Mouse (Mus musculus) forebrain, embryonic 11.5 days (tissue): Measurements from ENCODE around the gene Fads1. TPM values are rescaled to one million over a fixed set of nuclear protein-coding genes. Genes with fewer than 3 reads are reported as not detected.

Experiments
- ATAC-seq: fragments of 200-750 bp; cut with Nextera tagmentation; replicated peaks from 2 replicates; pipeline ENCODE4 v1.8.0; 2017; ENCODE audit warnings: moderate TSS enrichment; ENCODE audit not compliant: low FRiP score
- DNase-seq: peaks from one replicate; pipeline ENCODE4 v3.0.0-alpha.2; 2017; ENCODE audit warnings: low spot score
- H3K27ac ChIP-seq: fragments of 300-500 bp; sonication (generic); 2 replicates; pipeline ENCODE4 v1.5.1; 2014; ENCODE audit warnings: low read depth, low read length
- H3K27me3 ChIP-seq: fragments of 300-500 bp; sonication (generic); 2 replicates; pipeline ENCODE4 v1.6.1; 2014; ENCODE audit warnings: mild to moderate bottlenecking, low read length, mixed read lengths; ENCODE audit not compliant: control insufficient read depth, insufficient read depth
- H3K36me3 ChIP-seq: fragments of 300-500 bp; sonication (generic); 2 replicates; pipeline ENCODE4 v1.6.1; 2014; ENCODE audit warnings: mild to moderate bottlenecking, low read length, moderate library complexity, mixed read lengths; ENCODE audit not compliant: control insufficient read depth, insufficient read depth
- H3K4me1 ChIP-seq: fragments of 300-500 bp; sonication (generic); replicated peaks from 2 replicates; pipeline ENCODE4 v1.6.1; 2014; ENCODE audit warnings: low read length, mixed read lengths; ENCODE audit not compliant: control insufficient read depth, insufficient read depth
- H3K4me2 ChIP-seq: fragments of 300-500 bp; sonication (generic); 2 replicates; pipeline ENCODE4 v1.6.1; 2014; ENCODE audit warnings: low read depth, mild to moderate bottlenecking, low read length, moderate library complexity, mixed read lengths; ENCODE audit not compliant: severe bottlenecking
- H3K4me3 ChIP-seq: fragments of 300-500 bp; sonication (generic); 2 replicates; pipeline ENCODE4 v1.5.1; 2014; ENCODE audit warnings: low read depth, low read length
- H3K9ac ChIP-seq: fragments of 300-500 bp; sonication (generic); 2 replicates; pipeline ENCODE4 v1.6.1; 2014; ENCODE audit warnings: low read length
- H3K9me3 ChIP-seq: fragments of 300-500 bp; sonication (generic); 2 replicates; pipeline ENCODE4 v1.6.1; 2016; ENCODE audit warnings: low read length, mixed read lengths; ENCODE audit not compliant: control insufficient read depth
- WGBS: fragments of 180-500 bp; shearing (Covaris S2); extraction: QIAGEN DNeasy Blood & Tissue Kit; methylation state at CpG from one replicate; pipeline ENCODE4 v1.1.7; 2014; 5-methylcytosine and 5-hydroxymethylcytosine counted together
- microRNA-seq: library from miRNA; unstranded; fragments of <30 nt; microRNA quantifications from one replicate; pipeline ENCODE4, GENCODE M21; 2016; ENCODE audit not compliant: insufficient number of aligned reads
- polyA plus RNA-seq: library from polyadenylated mRNA; unstranded; fragments of >200 nt; fragmentation: Nextera tagmentation; extraction: Ambion mirVana; gene quantifications from 2 replicates; pipeline ENCODE4 v1.2.1, GENCODE M21; 2014

Fads1 gene
- polyA plus RNA-seq, 1 experiment from 2014 or later = 192 TPM

GRCm38 (mm10) chr19:10238477-10238876, 55.8 kb downstream of the Fads1 start:
- H3K4me1 ChIP-seq = peaks cover 10% of the 10 kb centered on the region
- H3K27me3 ChIP-seq = peaks cover 9% of the 10 kb centered on the region
- 71% methylated on average over 3 of the region's 3 CpGs for WGBS
- H3K9ac ChIP-seq = no peak overlapping the region
- H3K4me2 ChIP-seq = no peak overlapping the region
- ATAC-seq = no peak
- H3K9me3 ChIP-seq = no peaks in the 10 kb centered on the region
- no peaks in the 10 kb centered on the region for H3K36me3 ChIP-seq
- H3K27ac ChIP-seq = no peak overlapping the region
- DNase-seq = no peak
- no peak overlapping the region for H3K4me3 ChIP-seq

DNA sequence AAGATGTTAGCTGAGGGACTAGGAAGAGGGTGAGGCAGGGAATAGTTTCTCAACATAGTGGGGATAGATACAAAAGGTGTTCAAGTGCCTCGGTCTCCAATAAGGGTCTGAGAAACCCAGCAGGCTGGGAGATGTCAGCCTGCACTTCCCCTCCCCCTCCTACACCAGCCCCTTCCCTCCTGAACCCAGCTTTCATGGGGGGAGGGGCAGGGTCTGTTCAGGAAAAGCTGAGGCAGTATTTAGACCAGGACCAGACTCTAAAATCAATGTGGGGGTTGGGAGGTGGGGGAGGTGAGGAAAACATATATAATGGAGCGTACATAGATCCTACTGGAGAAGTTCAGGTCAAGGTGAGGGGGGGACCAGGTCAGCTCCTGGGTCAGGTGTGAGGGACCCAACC, 56.7 kb downstream of the Fads1 start:
- H3K9ac ChIP-seq = no peak overlapping the region
- H3K4me2 ChIP-seq = no peak overlapping the region
- ATAC-seq (no peak), DNase-seq (no peak)
- H3K36me3 ChIP-seq = no peaks in the 10 kb centered on the region
- H3K4me1 ChIP-seq = peaks cover 10% of the 10 kb centered on the region
- no peak overlapping the region for H3K27ac ChIP-seq
- no peaks in the 10 kb centered on the region for H3K9me3 ChIP-seq
- H3K27me3 ChIP-seq = peaks cover 9% of the 10 kb centered on the region
- WGBS = 35% methylated on average over 2 of the region's 2 CpGs
- H3K4me3 ChIP-seq = no peak overlapping the region

DNA sequence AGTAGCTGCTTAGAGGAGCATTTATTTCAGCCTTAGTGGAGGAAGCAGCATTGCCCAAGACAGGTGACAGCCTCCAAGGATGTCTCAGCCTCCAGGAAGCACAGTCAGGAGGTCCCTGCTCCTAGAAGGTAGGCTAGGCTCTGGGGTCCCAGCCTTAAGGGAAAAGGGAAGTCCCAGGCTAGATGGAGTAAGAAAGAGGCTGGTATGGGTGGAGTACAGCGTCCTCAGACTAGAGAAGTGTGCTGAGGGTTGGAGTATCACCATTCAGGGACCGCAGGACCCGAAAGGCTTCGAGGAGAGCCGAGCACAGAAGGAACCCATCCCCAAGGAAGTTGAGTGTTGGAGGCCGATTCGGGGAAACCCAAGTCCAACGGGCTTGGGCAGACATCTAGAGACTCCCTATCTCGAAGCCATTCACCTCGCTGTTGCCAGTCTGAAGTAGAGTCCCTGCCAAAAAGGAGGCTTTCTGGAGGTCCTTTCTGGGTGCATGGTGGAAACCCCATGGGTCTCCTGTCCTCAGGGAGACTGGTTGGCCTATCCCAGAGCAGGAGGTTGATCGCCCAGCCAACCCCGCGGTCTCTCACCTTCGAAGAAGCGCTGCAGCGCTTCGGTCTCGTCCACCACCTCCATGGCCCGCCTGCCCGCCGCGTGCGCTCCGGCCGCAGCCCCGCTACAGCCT, 57.4 kb downstream of the Fads1 start:
- Histone ChIP-seq H3K27ac (no peak overlapping the region), H3K9me3 (no peaks in the 10 kb centered on the region), H3K9ac (peak overlapping the region; percentile 63), H3K27me3 (peaks cover 9% of the 10 kb centered on the region), H3K4me1 (peaks cover 10% of the 10 kb centered on the region), H3K4me3 (peak overlapping the region; percentile 42), H3K36me3 (no peaks in the 10 kb centered on the region), H3K4me2 (peak overlapping the region; percentile 80)
- 4% methylated on average over 26 of the region's 26 CpGs for WGBS
- ATAC-seq (no peak; the same call in 1 of the 2 replicates), DNase-seq (no peak)

GRCm38 (mm10) chr19:10240654-10241305, 58.1 kb downstream of the Fads1 start, which contains the start of gene Myrf:
Gene Myrf, minus strand, starts transcription at chr19:10240748.
- DNase-seq (peak; percentile 92), ATAC-seq (peak; percentile 84)
- H3K4me3 ChIP-seq = peak within 1 kb of the TSS; percentile 42
- peaks cover 10% of the 10 kb centered on the region for H3K4me1 ChIP-seq
- H3K9ac ChIP-seq = peak within 1 kb of the TSS; percentile 63
- peak within 1 kb of the TSS; percentile 80 for H3K4me2 ChIP-seq
- H3K27me3 ChIP-seq = peaks cover 9% of the 10 kb centered on the region
- no peaks in the 10 kb centered on the region for H3K9me3 ChIP-seq
- 7% methylated on average over 43 of the region's 43 CpGs for WGBS
- H3K36me3 ChIP-seq = no peaks in the 10 kb centered on the region
- H3K27ac ChIP-seq = no peak within 1 kb of the TSS

- H3K9ac ChIP-seq = peak overlapping the region; percentile 20; the same call in 1 of the 2 replicates
- no peak for ATAC-seq
- H3K36me3 ChIP-seq = no peaks in the 10 kb centered on the region
- WGBS = 6% methylated on average over 8 of the region's 8 CpGs
- peaks cover 9% of the 10 kb centered on the region for H3K27me3 ChIP-seq
- peak; percentile 67 for DNase-seq
- H3K4me2 ChIP-seq = no peak overlapping the region
- H3K27ac ChIP-seq = no peak overlapping the region
- H3K4me3 ChIP-seq = no peak overlapping the region
- H3K4me1 ChIP-seq = peaks cover 10% of the 10 kb centered on the region
- no peaks in the 10 kb centered on the region for H3K9me3 ChIP-seq
These were observed 60.2 kb downstream of the Fads1 start for GRCm38 (mm10) chr19:10242916-10243315.

- Histone ChIP-seq H3K4me1 (peaks cover 10% of the 10 kb centered on the region), H3K4me2 (no peak overlapping the region), H3K9me3 (no peaks in the 10 kb centered on the region), H3K27ac (no peak overlapping the region), H3K4me3 (no peak overlapping the region), H3K36me3 (no peaks in the 10 kb centered on the region), H3K27me3 (peaks cover 9% of the 10 kb centered on the region), H3K9ac (no peak overlapping the region)
- 33% methylated on average over 3 of the region's 3 CpGs for WGBS
- no peak for DNase-seq
- ATAC-seq = no peak
These were observed 61.5 kb downstream of the Fads1 start for GRCm38 (mm10) chr19:10244183-10244582.

Small RNAs within 50 kb of the gene (microRNA-seq; reads per million reads assigned to microRNA genes)
- 3.4 reads per million for gene Mir6993

Other genes with a start within 250 kb of the Fads1 start
- 1,254 and 1,333 TPM in 2 replicates for gene Fth1, start 202.3 kb upstream of the Fads1 start, polyA plus RNA-seq
- 0.92 and 1.5 TPM in 2 replicates for gene Best1, start 181.3 kb upstream of the Fads1 start, polyA plus RNA-seq
- 34.5 and 35.1 TPM in 2 replicates for gene Rab3il1, start 181.2 kb upstream of the Fads1 start, polyA plus RNA-seq
- 5.9 and 6.1 TPM in 2 replicates for gene Fads3, start 141.3 kb upstream of the Fads1 start, polyA plus RNA-seq
- 75.9 and 83.8 TPM in 2 replicates for gene Fads2, start 81.1 kb upstream of the Fads1 start, polyA plus RNA-seq
- 320 and 330 TPM in 2 replicates for gene Tmem258, start 21.1 kb downstream of the Fads1 start, polyA plus RNA-seq
- 151 TPM in 2 replicates for gene Fen1, start 21.3 kb downstream of the Fads1 start, polyA plus RNA-seq
- gene Myrf, start 57.9 kb downstream of the Fads1 start, polyA plus RNA-seq = 1.8 and 2.1 TPM in 2 replicates
- 1.9 and 2.5 TPM in 2 replicates for gene Dagla, start 122.0 kb downstream of the Fads1 start, polyA plus RNA-seq
- 3.2 and 7.7 TPM in 2 replicates for gene Syt7, start 206.2 kb downstream of the Fads1 start, polyA plus RNA-seq